Mouse (Mus musculus): ENCODE results near the gene Luc7l3.

- TF ChIP-seq CTCF (IDR thresholded peaks at IDR 0.05; ENCODE audit: low read depth, low read length) (no peak), POLR2A (IDR thresholded peaks at IDR 0.05; ENCODE audit: extremely low read depth, insufficient read depth, low read length) (0 out of 2 replicates have a peak, but pooled peaks have one; percentile 47)
Measured at GRCm38 (mm10) chr11:94327693-94328643, 6.2 kb upstream of the Luc7l3 start, which contains the start of gene Ankrd40.

All from liver, adult 2 months (tissue).